Mouse (Mus musculus): Measurements from ENCODE around the gene Cep104.

DNA sequence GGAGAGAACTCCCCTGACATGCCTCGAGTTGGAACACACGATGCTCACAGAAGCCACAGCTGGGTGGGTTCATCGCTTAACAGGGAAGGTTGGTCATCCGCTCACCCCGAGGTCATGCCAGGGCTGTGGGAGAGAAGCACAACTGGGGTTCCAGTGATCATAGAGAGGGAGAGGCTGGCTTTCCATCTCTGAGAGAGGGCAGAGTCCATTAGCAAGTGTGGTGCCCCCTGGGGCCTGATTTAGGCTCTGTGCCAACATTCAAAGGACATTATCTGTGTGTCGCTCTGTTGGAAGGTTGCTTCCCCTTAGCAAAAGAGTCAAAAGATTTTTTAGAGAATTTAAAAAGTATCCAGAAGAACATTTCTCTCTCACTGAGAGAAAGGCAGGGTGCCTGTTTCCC, 30.7 kb upstream of the Cep104 start:
- TF ChIP-seq HCFC1 (IDR thresholded peaks at IDR 0.05; ENCODE audit: borderline replicate concordance, insufficient read depth, low read length): no peak
- TF ChIP-seq ZC3H11A (IDR thresholded peaks at IDR 0.05; ENCODE audit: borderline replicate concordance, low read depth, low read length): no peak
- no peak for TF ChIP-seq MAFK (IDR thresholded peaks at IDR 0.05; ENCODE audit: insufficient read depth, low read depth, low read length)

All from ES-E14 (cell line).